Mouse (Mus musculus): Measurements from ENCODE around the gene Ccdc130. TPM values are rescaled to one million over a fixed set of nuclear protein-coding genes. Genes with fewer than 3 reads are reported as not detected.

Ccdc130 gene
- total and polyA plus RNA-seq, 3 experiments: 10.2 to 26.0 TPM; not detected in 1

GRCm38 (mm10) chr8:84230735-84231134 lies 39.4 kb downstream of the Ccdc130 start:
- Histone ChIP-seq H3K9me3 (replicated peaks; ENCODE audit: insufficient read depth, low read length) (no peaks in the 10 kb centered on the region), H3K27ac (ENCODE audit: control insufficient read depth, low read depth, low read length) (no peak overlapping the region), H3K36me3 (ENCODE audit: control insufficient read depth in 1 of 2, insufficient read depth in 2 of 2, low read length in 2 of 2) (no peaks in the 10 kb centered on the region), H3K27me3 (ENCODE audit: control insufficient read depth in 1 of 2, insufficient read depth in 2 of 2, low read length in 2 of 2) (no peaks in the 10 kb centered on the region), H3K79me2 (ENCODE audit: control insufficient read depth, insufficient read depth, low read length, poor library complexity) (no peaks in the 10 kb centered on the region), H3K4me1 (ENCODE audit: control insufficient read depth in 1 of 2, insufficient read depth in 2 of 2, low read length in 2 of 2) (no peaks in the 10 kb centered on the region), H3K4me3 (ENCODE audit: control insufficient read depth in 1 of 2, insufficient read depth in 1 of 2, low read depth in 2 of 2, low read length in 2 of 2) (no peak overlapping the region), H3K9ac (ENCODE audit: control insufficient read depth, low read depth, low read length, poor library complexity, severe bottlenecking) (no peak overlapping the region)
- DNase-seq (ENCODE audit: low read depth, low spot score): no peak
- TF ChIP-seq ZMIZ1 (IDR thresholded peaks at IDR 0.05; ENCODE audit: low read depth, low read length): no peak
- no peak for TF ChIP-seq NRF1 (IDR thresholded peaks at IDR 0.05; ENCODE audit: insufficient read depth, low read depth, low read length, poor library complexity, severe bottlenecking)
- TF ChIP-seq HCFC1 (IDR thresholded peaks at IDR 0.05; ENCODE audit: low read depth, low read length): no peak
- peak; percentile 12; the same call in 1 of the 2 replicates for TF ChIP-seq RAD21 (IDR thresholded peaks at IDR 0.05; ENCODE audit: low read depth, low read length)
- TF ChIP-seq SMC3 (IDR thresholded peaks at IDR 0.05; ENCODE audit: low read depth, low read length): peak; percentile 16; the same call in 1 of the 2 replicates
- no peak for TF ChIP-seq MYB (IDR thresholded peaks at IDR 0.05; ENCODE audit: low read depth, low read length)
- peak in 2 of 3 experiments; percentile 38 to 44; a peak in 4 of 6 replicates for TF ChIP-seq CTCF (IDR thresholded peaks at IDR 0.05 in 2 of 3, conservative IDR thresholded peaks at IDR 0.05 in 1 of 3; ENCODE audit: control insufficient read depth in 1 of 3, insufficient read depth in 1 of 3, low read depth in 2 of 3, low read length in 3 of 3, poor library complexity in 1 of 3, severe bottlenecking in 1 of 3)
- no peak for TF ChIP-seq ZC3H11A (IDR thresholded peaks at IDR 0.05; ENCODE audit: low read depth, low read length)
- TF ChIP-seq MEF2A (IDR thresholded peaks at IDR 0.05; ENCODE audit: extremely low read depth, insufficient replicate concordance, low read depth, low read length, poor library complexity, severe bottlenecking): no peak
- TF ChIP-seq MAFK (IDR thresholded peaks at IDR 0.05; ENCODE audit: borderline replicate concordance, low read depth, low read length): no peak
- no peak for TF ChIP-seq EP300 (IDR thresholded peaks at IDR 0.05; ENCODE audit: low read depth in 1 of 2, low read length in 2 of 2)

GRCm38 (mm10) chr8:84223322-84224029 lies 46.7 kb downstream of the Ccdc130 start:
- TF ChIP-seq UBTF (IDR thresholded peaks at IDR 0.05; ENCODE audit: borderline replicate concordance, insufficient read depth, low read depth, low read length) (no peak), MYC (IDR thresholded peaks at IDR 0.05; ENCODE audit: low read depth, low read length) (no peak), MAX (IDR thresholded peaks at IDR 0.05; ENCODE audit: low read length) (no peak), MYB (IDR thresholded peaks at IDR 0.05; ENCODE audit: low read depth, low read length) (no peak), GABPA (IDR thresholded peaks at IDR 0.05; ENCODE audit: low read depth, low read length) (no peak), NELFE (IDR thresholded peaks at IDR 0.05; ENCODE audit: low read depth, low read length) (no peak)
- Histone ChIP-seq H3K4me1 (ENCODE audit: control insufficient read depth in 1 of 2, insufficient read depth in 2 of 2, low read length in 2 of 2) (peaks cover 5 to 32% of the 10 kb centered on the region in 2 experiments), H3K79me2 (ENCODE audit: control insufficient read depth, insufficient read depth, low read length, poor library complexity) (no peaks in the 10 kb centered on the region), H3K9me3 (replicated peaks; ENCODE audit: insufficient read depth, low read length) (no peaks in the 10 kb centered on the region), H3K4me3 (ENCODE audit: control insufficient read depth in 1 of 2, insufficient read depth in 1 of 2, low read depth in 2 of 2, low read length in 2 of 2) (no peak overlapping the region), H3K9ac (ENCODE audit: control insufficient read depth, low read depth, low read length, poor library complexity, severe bottlenecking) (no peak overlapping the region), H3K27me3 (ENCODE audit: control insufficient read depth in 1 of 2, insufficient read depth in 2 of 2, low read length in 2 of 2) (no peaks in the 10 kb centered on the region), H3K27ac (ENCODE audit: control insufficient read depth, low read depth, low read length) (peak overlapping the region; percentile 87; the same call in 1 of the 2 replicates), H3K36me3 (ENCODE audit: control insufficient read depth in 1 of 2, insufficient read depth in 2 of 2, low read length in 2 of 2) (peaks cover 0 to 9% of the 10 kb centered on the region in 2 experiments; a peak in 2 of 4 replicates)
- no peak for DNase-seq (ENCODE audit: low read depth, low spot score)

Data from MEL (cell line).